Mouse (Mus musculus) intestine, embryonic 14.5 days (tissue): ENCODE results near the gene Zfp131. TPM values are rescaled to one million over a fixed set of nuclear protein-coding genes. Genes with fewer than 3 reads are reported as not detected.

Experiments used
- ATAC-seq: fragments of 200-750 bp; cut with Nextera tagmentation; replicated peaks from 2 replicates; pipeline ENCODE4 v1.8.0; 2017; ENCODE audit warnings: low read depth, moderate number of reproducible peaks, moderate TSS enrichment, moderate library complexity; ENCODE audit not compliant: low FRiP score, low TSS enrichment
- DNase-seq: peaks from one replicate; pipeline ENCODE4 v3.0.0-alpha.2; 2018; ENCODE audit warnings: low spot score
- H3K27ac ChIP-seq: fragments of 300-500 bp; sonication (generic); 2 replicates; pipeline ENCODE4 v1.5.1; 2014; ENCODE audit warnings: low read depth, mild to moderate bottlenecking, control low read depth
- H3K27me3 ChIP-seq: fragments of 300-500 bp; sonication (generic); replicated peaks from 2 replicates; pipeline ENCODE4 v1.6.1; 2014; ENCODE audit warnings: low read length, control low read depth; ENCODE audit not compliant: control insufficient read depth, insufficient read depth
- H3K36me3 ChIP-seq: fragments of 300-500 bp; sonication (generic); 2 replicates; pipeline ENCODE4 v1.6.1; 2014; ENCODE audit warnings: low read length, control low read depth; ENCODE audit not compliant: control insufficient read depth, insufficient read depth
- H3K4me1 ChIP-seq: fragments of 300-500 bp; sonication (generic); replicated peaks from 2 replicates; pipeline ENCODE4 v1.6.1; 2014; ENCODE audit warnings: low read length, control low read depth, mixed read lengths; ENCODE audit not compliant: control insufficient read depth, insufficient read depth
- H3K4me2 ChIP-seq: fragments of 300-500 bp; sonication (generic); 2 replicates; pipeline ENCODE4 v1.6.1; 2014; ENCODE audit warnings: low read length
- H3K4me3 ChIP-seq: fragments of 300-500 bp; sonication (generic); 2 replicates; pipeline ENCODE4 v1.5.1; 2014; ENCODE audit warnings: low read depth, low read length, control low read depth, mixed read lengths
- H3K9ac ChIP-seq: fragments of 300-500 bp; sonication (generic); 2 replicates; pipeline ENCODE4 v1.6.1; 2014; ENCODE audit warnings: mild to moderate bottlenecking, low read length
- H3K9me3 ChIP-seq: fragments of 300-500 bp; sonication (generic); 2 replicates; pipeline ENCODE4 v1.6.1; 2016; ENCODE audit warnings: low read length, control low read depth; ENCODE audit not compliant: control insufficient read depth
- WGBS: fragments of 180-500 bp; shearing (Covaris S2); extraction: QIAGEN DNeasy Blood & Tissue Kit; methylation state at CpG from one replicate; pipeline ENCODE4 v1.1.7; 2014; 5-methylcytosine and 5-hydroxymethylcytosine counted together
- polyA plus RNA-seq: library from polyadenylated mRNA; unstranded; fragments of >200 nt; fragmentation: Nextera tagmentation; extraction: Ambion mirVana; gene quantifications from 2 replicates; pipeline ENCODE4 v1.2.1, GENCODE M21; 2014

Gene Zfp131
- polyA plus RNA-seq, 1 experiment from 2014 or later = 35.6 TPM

DNA sequence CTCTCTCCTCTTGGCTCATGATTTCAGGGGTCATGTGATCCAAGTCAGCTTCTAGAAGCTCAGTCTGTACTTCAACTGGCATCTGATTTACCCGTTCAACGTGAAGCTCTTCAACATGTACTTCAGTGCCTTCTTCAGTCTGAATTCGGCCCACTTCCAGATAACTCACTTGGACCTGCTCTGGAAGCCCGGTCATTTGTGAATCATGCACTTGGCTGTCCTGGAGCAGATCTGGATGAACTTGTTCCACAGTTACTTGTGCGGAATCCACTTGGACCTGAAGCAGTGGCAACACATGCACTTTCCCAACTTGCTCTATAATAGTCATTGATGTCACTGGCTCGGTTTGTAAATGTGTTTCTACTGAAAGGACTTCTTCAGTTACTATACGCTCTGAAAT, 24.2 kb downstream of the Zfp131 start:
- Histone ChIP-seq H3K27me3 (no peaks in the 10 kb centered on the region), H3K9me3 (no peaks in the 10 kb centered on the region), H3K27ac (no peak overlapping the region), H3K9ac (no peak overlapping the region), H3K4me2 (no peak overlapping the region), H3K4me1 (no peaks in the 10 kb centered on the region), H3K36me3 (peaks cover 65% of the 10 kb centered on the region), H3K4me3 (no peak overlapping the region)
- ATAC-seq = no peak
- DNase-seq = no peak
- WGBS = 93% methylated on average over 7 of the region's 7 CpGs

GRCm38 (mm10) chr13:119756831-119757230, 33.9 kb downstream of the Zfp131 start:
- ATAC-seq (no peak), DNase-seq (no peak)
- Histone ChIP-seq H3K4me3 (0 out of 2 replicates have a peak overlapping the region, but pooled peaks have one; percentile 52), H3K27ac (no peak overlapping the region), H3K9me3 (no peaks in the 10 kb centered on the region), H3K4me1 (no peaks in the 10 kb centered on the region; the same call in 1 of the 2 replicates), H3K27me3 (no peaks in the 10 kb centered on the region), H3K4me2 (no peak overlapping the region), H3K36me3 (peaks cover 9% of the 10 kb centered on the region), H3K9ac (no peak overlapping the region)
- 34% methylated on average over 5 of the region's 5 CpGs for WGBS

DNA sequence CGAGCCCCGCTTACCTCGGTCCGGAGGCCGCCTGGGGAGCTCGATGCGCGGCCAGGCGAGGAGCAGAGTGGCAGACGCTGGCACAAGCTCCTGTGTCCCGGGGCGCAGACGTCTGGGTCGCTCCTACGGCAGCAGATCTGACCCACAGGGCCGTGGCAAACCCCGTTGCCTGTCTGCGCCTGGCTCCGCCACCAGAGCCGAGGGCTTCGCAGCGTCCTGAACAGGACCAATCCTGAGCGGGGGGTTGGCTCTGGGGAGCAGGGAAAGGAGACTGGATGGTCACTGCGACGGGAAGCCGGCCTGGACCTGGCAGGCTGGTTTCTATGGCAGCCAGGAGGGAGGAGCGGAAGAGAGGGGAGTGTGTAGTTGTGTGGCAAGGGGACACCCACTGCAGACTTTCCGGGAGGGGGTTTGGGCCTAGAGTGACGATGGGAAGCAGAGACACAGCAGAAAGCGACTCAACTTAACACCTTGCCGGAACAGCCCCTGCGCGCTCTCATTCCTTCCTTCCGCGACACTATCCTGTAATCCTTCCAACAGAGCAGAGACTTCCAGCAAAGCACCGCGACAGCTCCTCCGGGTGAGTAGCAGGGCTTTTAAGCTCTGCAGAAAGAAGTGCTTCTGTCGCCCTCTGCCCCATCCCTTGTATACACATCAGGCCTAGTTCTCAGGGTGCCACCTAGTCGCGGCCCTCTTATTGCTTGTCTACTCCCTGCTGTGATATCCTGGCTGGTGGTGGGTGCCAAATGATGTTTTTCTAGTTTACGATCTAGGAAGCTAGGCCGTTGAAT, 34.8 kb downstream of the Zfp131 start, which contains the start of gene Nim1k:
Gene Nim1k (minus strand): TSS at position 202 of the 791 bp plus-strand sequence.
- Histone ChIP-seq H3K4me2 (peak within 1 kb of the TSS; percentile 98), H3K4me3 (peak within 1 kb of the TSS; percentile 52), H3K27me3 (no peaks in the 10 kb centered on the region), H3K36me3 (peaks cover 2% of the 10 kb centered on the region), H3K4me1 (no peaks in the 10 kb centered on the region; the same call in 1 of the 2 replicates), H3K9me3 (no peaks in the 10 kb centered on the region), H3K27ac (peak within 1 kb of the TSS; percentile 33; the same call in 1 of the 2 replicates), H3K9ac (peak within 1 kb of the TSS; percentile 61)
- WGBS = 1% methylated on average over 43 of the region's 43 CpGs
- DNase-seq (peak; percentile 79), ATAC-seq (peak; percentile 87)

GRCm38 (mm10) chr13:119755141-119755547, 35.5 kb downstream of the Zfp131 start:
- DNase-seq (no peak), ATAC-seq (peak; percentile 55)
- Histone ChIP-seq H3K4me3 (peak overlapping the region; percentile 52), H3K36me3 (no peaks in the 10 kb centered on the region), H3K4me2 (peak overlapping the region; percentile 98), H3K9ac (peak overlapping the region; percentile 61), H3K4me1 (no peaks in the 10 kb centered on the region; the same call in 1 of the 2 replicates), H3K27ac (no peak overlapping the region), H3K9me3 (no peaks in the 10 kb centered on the region), H3K27me3 (no peaks in the 10 kb centered on the region)
- WGBS = under 1% methylated on average over 16 of the region's 16 CpGs

- ATAC-seq (no peak), DNase-seq (no peak)
- Histone ChIP-seq H3K4me2 (peak overlapping the region; percentile 98), H3K4me1 (no peaks in the 10 kb centered on the region; the same call in 1 of the 2 replicates), H3K4me3 (no peak overlapping the region), H3K27me3 (no peaks in the 10 kb centered on the region), H3K9me3 (no peaks in the 10 kb centered on the region), H3K27ac (no peak overlapping the region), H3K36me3 (no peaks in the 10 kb centered on the region), H3K9ac (no peak overlapping the region)
- 24% methylated on average over 3 of the region's 3 CpGs for WGBS
These were observed 36.1 kb downstream of the Zfp131 start for GRCm38 (mm10) chr13:119754635-119755020.

GRCm38 (mm10) chr13:119753859-119754634, 36.6 kb downstream of the Zfp131 start:
- H3K4me1 ChIP-seq = no peaks in the 10 kb centered on the region; the same call in 1 of the 2 replicates
- no peak overlapping the region for H3K4me2 ChIP-seq
- no peaks in the 10 kb centered on the region for H3K27me3 ChIP-seq
- no peak overlapping the region for H3K27ac ChIP-seq
- H3K9me3 ChIP-seq = no peaks in the 10 kb centered on the region
- DNase-seq (peak; percentile 46), ATAC-seq (no peak)
- H3K36me3 ChIP-seq = no peaks in the 10 kb centered on the region
- no peak overlapping the region for H3K9ac ChIP-seq
- no peak overlapping the region for H3K4me3 ChIP-seq
- 59% methylated on average over 9 of the region's 9 CpGs for WGBS

GRCm38 (mm10) chr13:119746930-119747329, 43.8 kb downstream of the Zfp131 start:
- H3K36me3 ChIP-seq = no peaks in the 10 kb centered on the region
- no peaks in the 10 kb centered on the region for H3K27me3 ChIP-seq
- ATAC-seq (no peak), DNase-seq (no peak)
- H3K27ac ChIP-seq = no peak overlapping the region
- H3K9me3 ChIP-seq = no peaks in the 10 kb centered on the region
- H3K4me2 ChIP-seq = no peak overlapping the region
- WGBS = 86% methylated on average over 4 of the region's 4 CpGs
- no peak overlapping the region for H3K9ac ChIP-seq
- H3K4me3 ChIP-seq = no peak overlapping the region
- H3K4me1 ChIP-seq = no peaks in the 10 kb centered on the region

GRCm38 (mm10) chr13:119743470-119743869, 47.2 kb downstream of the Zfp131 start:
- H3K36me3 ChIP-seq = no peaks in the 10 kb centered on the region
- no peak overlapping the region for H3K27ac ChIP-seq
- 74% methylated on average over 3 of the region's 3 CpGs for WGBS
- no peak overlapping the region for H3K4me2 ChIP-seq
- H3K4me3 ChIP-seq = no peak overlapping the region
- H3K27me3 ChIP-seq = no peaks in the 10 kb centered on the region
- H3K9me3 ChIP-seq = no peaks in the 10 kb centered on the region
- ATAC-seq = no peak
- DNase-seq = no peak
- no peak overlapping the region for H3K9ac ChIP-seq
- H3K4me1 ChIP-seq = no peaks in the 10 kb centered on the region
